Mouse (Mus musculus): ENCODE results near the gene Zfp641. TPM values are rescaled to one million over a fixed set of nuclear protein-coding genes. Genes with fewer than 3 reads are reported as not detected.

Zfp641 gene
- 10 to 100 TPM in 3 of 4 experiments, 1 to 10 TPM in 1; 9.8 to 16.3 (median 13.7) TPM for total RNA-seq (2022)

DNA sequence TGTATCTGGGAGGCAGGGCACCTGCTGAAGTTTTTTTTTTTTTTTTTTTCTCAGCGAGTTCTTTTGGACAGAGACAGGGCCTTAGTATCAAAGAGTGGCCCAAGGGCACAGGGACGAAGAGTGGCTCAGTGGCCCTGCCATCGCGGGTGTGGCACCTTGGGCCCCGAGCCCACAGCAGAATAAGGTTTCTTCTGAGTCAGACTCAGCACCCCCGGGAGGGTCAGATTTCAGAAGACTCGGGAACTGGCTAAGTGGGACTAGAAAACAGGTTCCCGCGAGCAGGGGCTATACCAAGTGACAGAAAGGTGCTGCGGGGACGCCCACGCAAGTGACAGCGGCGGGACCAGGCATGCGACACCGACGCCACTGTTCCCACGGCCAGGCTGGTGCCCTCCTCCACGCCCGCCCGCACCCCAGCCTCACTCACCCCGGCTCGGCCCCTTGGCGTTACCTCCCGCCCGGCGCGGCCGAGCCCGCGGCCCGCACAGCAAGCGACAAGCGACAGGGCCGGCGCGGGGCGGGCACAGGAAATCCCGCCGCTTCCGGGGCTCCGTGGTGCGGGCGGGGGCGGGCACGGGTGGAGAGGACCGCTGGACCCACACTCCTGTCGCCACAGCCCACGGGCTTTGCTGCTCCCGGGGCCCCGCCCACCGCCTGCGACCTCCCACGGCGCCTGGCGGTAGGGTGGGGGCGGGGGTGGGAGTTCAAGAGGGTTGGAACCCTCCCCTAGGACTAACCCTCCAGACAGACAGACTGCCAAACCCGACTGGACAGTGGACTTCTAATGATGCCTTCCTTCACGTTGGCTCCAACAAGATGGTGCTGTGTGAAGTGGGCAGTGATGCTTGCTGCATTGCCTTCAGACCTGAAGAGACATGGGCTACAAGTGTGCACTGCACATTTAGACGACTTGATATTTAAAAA lies at the start of gene Zfp641:
Gene Zfp641, minus strand, starts transcription at position 534 of the 924 bp plus-strand sequence.
- DNase-seq (ENCODE audit: low spot score in 2 of 2): peak; percentile 15 to 55

DNA sequence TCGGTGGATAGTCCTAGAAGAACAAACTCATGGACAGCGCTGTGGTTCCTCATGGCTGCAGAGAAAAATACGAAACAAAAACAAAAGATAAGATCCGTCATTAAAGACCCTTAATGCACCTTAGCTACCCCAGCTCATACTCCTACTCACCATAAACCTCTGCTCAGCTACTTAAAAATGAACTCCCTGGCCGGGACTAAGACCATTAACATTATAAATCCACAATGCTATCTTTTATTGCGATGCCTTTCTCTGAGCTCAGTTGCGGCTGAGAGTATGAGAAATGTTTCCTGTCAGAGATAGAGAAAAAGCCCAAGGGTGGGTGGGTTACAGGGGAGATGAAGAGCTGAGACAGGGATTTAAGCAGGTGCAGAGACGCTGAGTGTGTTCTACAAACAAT lies 44.9 kb upstream of the Zfp641 start, which contains the start of gene Olfr284:
Gene Olfr284, minus strand, starts transcription at position 101 of the 400 bp plus-strand sequence.
- no peak for DNase-seq (ENCODE audit: low spot score in 2 of 2)

DNA sequence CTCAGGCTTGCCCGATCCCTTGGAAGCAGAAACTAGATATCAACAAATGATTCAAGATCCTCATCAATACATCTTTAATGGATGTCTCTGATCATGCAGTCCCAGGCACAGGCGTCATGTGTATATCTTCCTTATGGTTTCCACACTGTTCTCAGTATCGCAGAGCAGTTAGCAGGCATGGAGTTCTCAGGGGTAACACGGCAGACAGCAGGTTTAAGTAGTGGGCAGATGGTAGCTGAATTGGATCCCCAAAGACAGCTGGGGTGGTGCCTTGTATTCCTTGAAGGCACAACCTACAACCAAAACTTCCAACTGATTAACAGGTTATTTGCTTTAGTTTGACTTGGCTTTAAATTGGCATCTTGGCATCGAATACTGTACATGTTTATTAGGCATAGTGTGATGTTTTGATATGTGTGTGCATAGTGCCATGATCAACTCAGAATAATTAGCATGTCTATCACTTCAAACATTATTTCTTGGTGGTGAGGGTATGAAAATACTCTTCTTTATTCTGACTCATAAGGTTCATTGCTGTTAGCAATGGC lies 21.3 kb upstream of the Zfp641 start, which contains the start of gene Olfr285:
Gene Olfr285, minus strand, starts transcription at position 177 of the 548 bp plus-strand sequence.
- DNase-seq (ENCODE audit: low spot score in 2 of 2): no peak

DNA sequence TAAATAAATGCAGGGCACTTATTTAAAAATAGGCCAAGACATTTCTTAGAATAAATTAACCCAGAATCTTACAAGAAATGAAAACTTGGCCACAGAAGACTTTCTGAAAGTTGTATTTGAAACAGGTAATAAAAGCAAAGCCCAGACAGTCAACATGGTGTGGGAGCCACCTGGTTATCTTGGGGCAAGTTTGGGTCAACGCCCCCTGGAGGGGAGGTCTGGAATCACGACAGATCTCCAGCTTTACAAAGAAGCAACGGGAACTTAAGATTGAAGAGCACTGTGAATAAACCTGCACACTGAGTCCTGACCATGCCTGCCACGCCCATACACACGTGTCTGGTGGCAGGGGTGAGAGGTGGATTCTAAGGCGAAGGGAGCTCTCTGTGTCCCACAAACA lies 19.7 kb upstream of the Zfp641 start:
- DNase-seq (ENCODE audit: low spot score in 2 of 2): no peak

DNA sequence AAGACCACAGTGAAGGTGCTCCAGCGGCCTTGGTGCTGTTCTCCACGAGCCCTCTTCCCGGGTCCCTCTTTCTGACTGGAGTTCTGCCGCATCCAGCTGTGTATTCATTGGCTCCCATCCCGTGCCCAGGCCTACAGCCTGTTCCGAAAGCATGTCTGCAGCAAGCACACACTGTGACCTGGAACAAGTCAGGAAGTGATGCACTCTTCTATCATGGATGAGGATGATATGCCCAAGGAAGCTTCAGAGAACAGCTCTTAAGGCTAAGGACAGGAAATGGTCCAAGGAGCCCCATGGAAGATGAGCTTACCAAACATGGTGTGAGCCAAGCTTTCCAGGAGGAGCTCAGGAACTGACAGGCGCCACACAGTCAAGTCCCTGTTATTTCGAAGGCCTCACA lies 2.3 kb downstream of the Zfp641 start:
- DNase-seq (ENCODE audit: low spot score in 2 of 2): no peak

DNA sequence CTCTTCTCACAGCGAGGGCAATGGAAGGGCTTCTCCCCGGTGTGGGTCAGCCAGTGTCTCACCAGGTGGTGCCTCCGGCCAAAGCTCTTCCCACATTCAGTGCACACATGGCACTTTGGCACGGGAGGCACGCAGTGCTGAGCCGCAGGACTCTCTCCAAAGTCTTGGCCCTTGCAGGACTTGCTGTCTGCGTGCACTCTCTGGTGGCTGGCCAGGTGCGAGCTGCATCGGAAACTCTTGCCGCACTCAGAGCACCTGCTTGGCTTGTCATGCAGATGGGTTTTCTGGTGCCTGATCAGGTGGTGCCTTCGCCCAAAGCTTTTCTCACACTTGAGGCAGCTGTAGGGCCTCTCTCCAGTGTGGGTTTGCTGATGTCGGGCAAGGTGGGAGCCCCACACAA lies 7.4 kb downstream of the Zfp641 start:
- DNase-seq (ENCODE audit: low spot score in 2 of 2): peak; percentile 38 to 78

DNA sequence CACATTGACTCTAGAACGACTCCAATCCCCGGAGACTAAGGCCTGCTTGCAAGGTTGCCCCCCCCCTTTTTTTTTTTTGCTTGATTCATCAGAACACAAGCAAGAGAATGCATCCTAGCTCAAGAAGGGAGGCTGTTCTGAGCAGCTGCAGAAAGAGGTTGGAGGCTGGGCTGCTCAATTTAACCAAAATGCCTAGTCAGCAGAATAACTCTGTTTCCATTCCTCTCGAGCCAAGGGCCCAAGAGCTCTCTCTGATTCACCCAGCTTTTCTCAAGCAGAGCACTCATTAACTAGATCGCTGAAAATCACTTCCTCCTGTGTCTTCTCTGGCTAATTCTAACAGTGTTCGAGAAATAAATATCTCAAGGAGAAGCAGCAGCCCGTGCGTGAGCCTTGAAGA lies 9.5 kb downstream of the Zfp641 start:
- DNase-seq (ENCODE audit: low spot score in 2 of 2): no peak

DNA sequence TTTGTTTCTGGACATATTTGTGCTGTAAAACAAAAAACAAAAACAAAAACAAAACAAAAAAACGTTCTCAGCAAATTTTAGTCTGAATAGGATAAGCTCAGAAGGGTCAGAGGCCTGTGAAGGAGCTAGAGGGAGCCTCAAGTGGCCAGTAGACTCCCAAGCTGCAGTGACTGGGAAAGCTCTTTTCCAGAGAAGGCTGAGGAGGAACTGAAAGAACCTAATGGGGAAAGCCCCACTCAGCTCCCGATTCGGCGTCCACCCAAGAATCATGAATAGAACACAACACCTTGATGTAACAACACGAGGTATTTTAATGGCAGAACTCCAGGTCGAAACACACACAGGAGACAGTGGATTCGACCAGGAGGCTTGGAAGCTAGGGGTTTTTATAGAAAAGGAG lies 38.2 kb downstream of the Zfp641 start:
- DNase-seq (ENCODE audit: low spot score in 2 of 2): no peak

DNA sequence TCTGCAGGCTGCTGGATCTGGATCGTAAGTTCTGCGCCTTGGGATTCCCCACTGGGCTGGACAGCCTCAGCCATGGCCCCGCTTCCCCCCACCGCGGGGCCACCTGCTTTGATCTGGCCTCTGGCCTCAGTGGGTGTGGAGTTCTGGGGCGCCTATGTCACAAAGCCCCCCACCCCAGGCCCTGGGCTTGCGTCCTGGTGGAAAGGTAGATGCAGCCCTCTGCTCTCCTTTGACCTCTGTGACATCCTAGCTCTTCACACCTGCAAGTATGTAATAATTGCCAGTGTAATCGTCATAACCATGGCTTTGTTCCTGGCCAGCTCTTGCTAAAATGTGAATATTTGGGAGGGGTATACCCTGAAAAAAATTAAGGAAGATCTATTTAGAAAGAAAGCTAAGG lies 38.8 kb downstream of the Zfp641 start, which contains the start of gene H1fnt:
Gene H1fnt, minus strand, starts transcription at position 101 of the 400 bp plus-strand sequence.
- DNase-seq (ENCODE audit: low spot score in 2 of 2): no peak

DNA sequence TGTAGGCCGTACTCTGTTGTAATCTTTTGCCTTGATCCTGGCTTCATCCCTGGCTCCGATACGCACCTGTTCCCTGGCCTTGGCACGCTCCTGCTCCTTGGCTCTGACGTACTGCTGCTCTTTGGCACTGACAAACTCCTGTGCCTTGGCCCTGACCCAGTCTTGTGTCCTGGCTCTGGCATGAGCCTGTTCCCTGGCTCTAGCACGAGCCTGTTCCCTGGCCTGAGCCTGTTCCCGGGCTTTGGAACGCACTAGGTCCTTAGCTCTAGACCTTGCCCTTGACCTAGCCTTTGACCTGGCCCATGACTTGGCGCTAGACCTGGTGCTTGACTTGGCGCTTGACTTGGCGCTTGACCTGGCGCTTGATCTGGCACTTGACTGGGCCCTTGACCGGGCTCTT lies 39.7 kb downstream of the Zfp641 start:
- DNase-seq (ENCODE audit: low spot score in 2 of 2): peak; percentile 4 to 6

Other genes with a start within 250 kb of the Zfp641 start
- gene Pfkm, start 203.6 kb downstream of the Zfp641 start, total RNA-seq (2022): 1,000 to 10,000 TPM; 2,927 to 3,255 (median 3,175) TPM
- 1 to 10 TPM; 7.2 to 10.0 (median 8.5) TPM for gene Senp1, start 202.4 kb downstream of the Zfp641 start, total RNA-seq (2022)
- 100 to 1,000 TPM; 123 to 141 (median 129) TPM for gene Asb8, start 130.5 kb downstream of the Zfp641 start, total RNA-seq (2022)
- gene Ccdc184, start 129.0 kb downstream of the Zfp641 start, total RNA-seq (2022): not detected
- not detected for gene Olfr288, start 100.6 kb downstream of the Zfp641 start, total RNA-seq (2022)
- not detected for gene Gm44579, start 75.2 kb downstream of the Zfp641 start, total RNA-seq (2022)
- not detected for gene Olfr287, start 75.1 kb downstream of the Zfp641 start, total RNA-seq (2022)
- not detected for gene Olfr286, start 61.7 kb downstream of the Zfp641 start, total RNA-seq (2022)
- gene H1fnt, start 38.9 kb downstream of the Zfp641 start, total RNA-seq (2022): not detected
- not detected for gene Olfr285, start 21.2 kb upstream of the Zfp641 start, total RNA-seq (2022)
- gene Olfr284, start 44.8 kb upstream of the Zfp641 start, total RNA-seq (2022): not detected
- gene Olfr283, start 84.8 kb upstream of the Zfp641 start, total RNA-seq (2022): not detected
- gene Olfr282, start 135.1 kb upstream of the Zfp641 start, total RNA-seq (2022): not detected
- gene Olfr281, start 156.4 kb upstream of the Zfp641 start, total RNA-seq (2022): not detected
- gene OR5BS1P, start 173.7 kb upstream of the Zfp641 start, total RNA-seq (2022): not detected
- not detected for gene Lalba, start 186.6 kb upstream of the Zfp641 start, total RNA-seq (2022)
- not detected for gene Olfr279, start 196.2 kb upstream of the Zfp641 start, total RNA-seq (2022)
- gene Kansl2, start 238.1 kb upstream of the Zfp641 start, total RNA-seq (2022): 10 to 100 TPM; 65.5 to 72.7 (median 69.8) TPM

All from gastrocnemius, adult 8-10 months (tissue).